Mouse (Mus musculus) gastrocnemius, postnatal 14 days (tissue): ENCODE measurements around the gene Oaf. TPM values are rescaled to one million over a fixed set of nuclear protein-coding genes. Genes with fewer than 3 reads are reported as not detected.
A peak's percentile ranks its signal among the peaks of the same experiment; 100 is the strongest.

ENCODE experiments used
- DNase-seq: peaks from one replicate; pipeline ENCODE4 v3.0.0; 2021; ENCODE audit warnings: mixed read lengths
- intact Hi-C: fragments of 180-260 bp; cut with DNase I; formaldehyde crosslinking; loops from one replicate; pipeline ENCODE4 v1.15.1; 2025; ENCODE audit warnings: low total_unique reads
- total RNA-seq, 2 experiments: library from RNA; stranded (reverse); gene quantifications; 2 replicates each; pipeline ENCODE4 v1.2.3; 2021

Oaf gene
- total RNA-seq, 2 experiments from 2014 or later = 12.0 to 24.9 TPM

GRCm38 (mm10) chr9:43228745-43229144 is 11.0 kb downstream of the Oaf start:
- intact Hi-C loops = no loop called here
- no peak for DNase-seq

- intact Hi-C loops = no loop called here
Measured at GRCm38 (mm10) chr9:43227626-43228025, 12.1 kb downstream of the Oaf start.

GRCm38 (mm10) chr9:43226573-43227160 is 13.0 kb downstream of the Oaf start:
- peak; percentile 18 for DNase-seq
- intact Hi-C loops = no loop called here

More at GRCm38 (mm10) chr9:43227626-43228025, 12.1 kb downstream of the Oaf start:
- no peak for DNase-seq

- DNase-seq = no peak
- intact Hi-C loops = no loop called here
Measured at GRCm38 (mm10) chr9:43225481-43225880, 14.2 kb downstream of the Oaf start.

- no peak for DNase-seq
- intact Hi-C loops = no loop called here
Measured at GRCm38 (mm10) chr9:43224771-43225355, 14.8 kb downstream of the Oaf start.

GRCm38 (mm10) chr9:43222429-43222715 is 17.3 kb downstream of the Oaf start:
- intact Hi-C loops = no loop called here
- DNase-seq = no peak

- DNase-seq = peak; percentile 76
- intact Hi-C loops = loop anchor here (2.0 kb wide), 1 partner anchor 63 kb away; no protein-coding TSS in a partner anchor
Measured at GRCm38 (mm10) chr9:43221643-43222428, 17.9 kb downstream of the Oaf start.

GRCm38 (mm10) chr9:43210771-43211450 is 28.8 kb downstream of the Oaf start:
- DNase-seq = peak; percentile 46
- intact Hi-C loops = loop anchor here (2.0 kb wide), 1 partner anchor 68 kb away; no protein-coding TSS in a partner anchor

GRCm38 (mm10) chr9:43210190-43210682 is 29.5 kb downstream of the Oaf start, which contains the start of gene Pou2f3:
Gene Pou2f3 (minus strand): TSS chr9:43210369.
- intact Hi-C loops = loop anchor here (2.0 kb wide), 1 partner anchor 67 kb away; no protein-coding TSS in a partner anchor
- DNase-seq = peak; percentile 81

- no peak for DNase-seq
- intact Hi-C loops = loop anchor here (5.0 kb wide), 1 partner anchor 209 kb away; no protein-coding TSS in a partner anchor
Measured at GRCm38 (mm10) chr9:43206022-43206390, 33.7 kb downstream of the Oaf start.

GRCm38 (mm10) chr9:43205343-43206021 is 34.2 kb downstream of the Oaf start:
- intact Hi-C loops = loop anchor here (5.0 kb wide), 1 partner anchor 208 kb away; no protein-coding TSS in a partner anchor
- DNase-seq = no peak

GRCm38 (mm10) chr9:43200212-43200611 is 39.5 kb downstream of the Oaf start:
- no peak for DNase-seq
- intact Hi-C loops = no loop called here

GRCm38 (mm10) chr9:43194001-43194400 is 45.7 kb downstream of the Oaf start:
- intact Hi-C loops = no loop called here
- DNase-seq = no peak

- intact Hi-C loops = no loop called here
Measured at GRCm38 (mm10) chr9:43191561-43191960, 48.1 kb downstream of the Oaf start.

GRCm38 (mm10) chr9:43189021-43189356 is 50.7 kb downstream of the Oaf start:
- intact Hi-C loops = no loop called here
- DNase-seq = no peak

More at GRCm38 (mm10) chr9:43191561-43191960, 48.1 kb downstream of the Oaf start:
- no peak for DNase-seq

- DNase-seq = no peak
- intact Hi-C loops = no loop called here
Measured at GRCm38 (mm10) chr9:43188309-43189020, 51.2 kb downstream of the Oaf start.

- intact Hi-C loops = no loop called here
- DNase-seq = peak; percentile 18
Measured at GRCm38 (mm10) chr9:43179614-43180013, 60.1 kb downstream of the Oaf start.

GRCm38 (mm10) chr9:43178172-43178571 is 61.5 kb downstream of the Oaf start:
- intact Hi-C loops = no loop called here
- DNase-seq = no peak
